ENCODE assay signal across 15 mouse cellular contexts in genomic region chr3:84445838-84446237, GRCm38 (mm10). TPM values are rescaled to one million over a fixed set of nuclear protein-coding genes. Genes with fewer than 3 reads are reported as not detected.
DNase-seq lines count a peak whose midpoint lies in the region; ATAC-seq and TF ChIP-seq lines count a peak whose summit lies in the region.
"Had no signal": no experiment of that assay in that cellular context is flagged by ENCODE, and none has a peak within 500 bp of the region (broad histone marks: within the 10 kb centered on the region; RNA-seq: fewer than 3 reads in every experiment).

No protein-coding gene starts in this region.

- TF ChIP-seq CTCF in ES-Bruce4 (IDR thresholded peaks at IDR 0.05; ENCODE audit: low read depth, low read length), result no peak
- no peak for TF ChIP-seq CTCF in layer of hippocampus, adult 2 months (conservative IDR thresholded peaks at IDR 0.05)

- H3K27me3 ChIP-seq in heart, embryonic 11.5 days (ENCODE audit: control insufficient read depth, insufficient read depth, low read length), result peaks cover 29% of the 10 kb centered on the region
- no peaks in the 10 kb centered on the region for H3K27me3 ChIP-seq in ES-Bruce4 (ENCODE audit: control insufficient read depth, insufficient read depth, low read length, poor library complexity, severe bottlenecking)
- no peaks in the 10 kb centered on the region; the same call in 1 of the 2 replicates for H3K27me3 ChIP-seq in limb, embryonic 12.5 days
- H3K27me3 ChIP-seq: hindbrain, embryonic 15.5 days; limb, embryonic 15.5 days had no signal

- no peak overlapping the region for H3K4me3 ChIP-seq in heart, embryonic 11.5 days (ENCODE audit: low read depth, low read length)
- H3K4me3 ChIP-seq in ES-Bruce4 (ENCODE audit: low read depth, low read length), result peak overlapping the region; percentile 61
- no peak overlapping the region for H3K4me3 ChIP-seq in limb, embryonic 12.5 days (replicated peaks)
- H3K4me3 ChIP-seq in layer of hippocampus, adult 2 months, result no peak overlapping the region
- H3K4me3 ChIP-seq: heart, embryonic 15.5 days; hindbrain, embryonic 15.5 days; limb, embryonic 15.5 days; midbrain, embryonic 13.5 days had no signal

- no peak for ATAC-seq in heart, embryonic 11.5 days (replicated peaks; ENCODE audit: insufficient number of reproducible peaks, low FRiP score, low TSS enrichment)
- no peak for ATAC-seq in limb, embryonic 12.5 days (ENCODE audit: insufficient number of reproducible peaks, insufficient read depth, low FRiP score, low TSS enrichment, low read depth)

- WGBS in heart, embryonic 11.5 days (ENCODE audit: insufficient replicate concordance), result 18% methylated on average over 9 of the region's 9 CpGs
- WGBS in limb, embryonic 12.5 days, result 21% methylated on average over 9 of the region's 9 CpGs

- peaks cover 12% of the 10 kb centered on the region; the same call in 1 of the 2 replicates for H3K4me1 ChIP-seq in heart, embryonic 11.5 days (ENCODE audit: control insufficient read depth, insufficient read depth, low read length)
- H3K4me1 ChIP-seq in ES-Bruce4 (ENCODE audit: control insufficient read depth, insufficient read depth, low read length), result no peaks in the 10 kb centered on the region
- peaks cover 20% of the 10 kb centered on the region for H3K4me1 ChIP-seq in limb, embryonic 12.5 days (replicated peaks)
- H3K4me1 ChIP-seq: hindbrain, embryonic 15.5 days had no signal

- no peaks in the 10 kb centered on the region for H3K36me3 ChIP-seq in heart, embryonic 11.5 days (ENCODE audit: control insufficient read depth, insufficient read depth, low read length)
- no peaks in the 10 kb centered on the region for H3K36me3 ChIP-seq in ES-Bruce4 (ENCODE audit: control insufficient read depth, insufficient read depth, low read length, poor library complexity, severe bottlenecking)
- H3K36me3 ChIP-seq in limb, embryonic 12.5 days, result peaks cover 7% of the 10 kb centered on the region; the same call in 1 of the 2 replicates
- H3K36me3 ChIP-seq: heart, embryonic 15.5 days; limb, embryonic 15.5 days had no signal

- no peaks in the 10 kb centered on the region for H3K9me3 ChIP-seq in heart, embryonic 11.5 days (replicated peaks; ENCODE audit: control insufficient read depth, low read length)
- H3K9me3 ChIP-seq in ES-Bruce4 (replicated peaks; ENCODE audit: control insufficient read depth, insufficient read depth, low read length, poor library complexity, severe bottlenecking), result no peaks in the 10 kb centered on the region
- H3K9me3 ChIP-seq in limb, embryonic 12.5 days, result no peaks in the 10 kb centered on the region
- H3K9me3 ChIP-seq: heart, embryonic 15.5 days; hindbrain, embryonic 15.5 days; limb, embryonic 15.5 days; midbrain, embryonic 13.5 days had no signal

- TF ChIP-seq POLR2A in ES-Bruce4 (IDR thresholded peaks at IDR 0.05; ENCODE audit: insufficient read depth, low read length), result peak; percentile 53

- no peak overlapping the region for H3K9ac ChIP-seq in heart, embryonic 11.5 days (ENCODE audit: low read depth, low read length)
- peak overlapping the region; percentile 28; the same call in 1 of the 2 replicates for H3K9ac ChIP-seq in ES-Bruce4 (ENCODE audit: low read depth, poor library complexity, severe bottlenecking)
- H3K9ac ChIP-seq in limb, embryonic 12.5 days (replicated peaks), result 0 out of 2 replicates have a peak overlapping the region, but pooled peaks have one; percentile 31
- H3K9ac ChIP-seq: heart, embryonic 15.5 days; hindbrain, embryonic 15.5 days; limb, embryonic 15.5 days; midbrain, embryonic 13.5 days had no signal

- no peak overlapping the region for H3K27ac ChIP-seq in heart, embryonic 11.5 days (ENCODE audit: low read depth, low read length)
- H3K27ac ChIP-seq in ES-Bruce4 (ENCODE audit: insufficient read depth, low read length), result no peak overlapping the region
- no peak overlapping the region for H3K27ac ChIP-seq in limb, embryonic 12.5 days
- no peak overlapping the region for H3K27ac ChIP-seq in layer of hippocampus, adult 2 months
- H3K27ac ChIP-seq: heart, embryonic 15.5 days; hindbrain, embryonic 15.5 days; limb, embryonic 15.5 days; midbrain, embryonic 13.5 days had no signal

- H3K4me2 ChIP-seq in heart, embryonic 11.5 days, result peak overlapping the region; percentile 20
- peak overlapping the region; percentile 30 for H3K4me2 ChIP-seq in limb, embryonic 12.5 days
- H3K4me2 ChIP-seq: heart, embryonic 15.5 days; hindbrain, embryonic 15.5 days; limb, embryonic 15.5 days; midbrain, embryonic 13.5 days had no signal

- no peak for DNase-seq in heart, postnatal 36 days
- DNase-seq in embryo, embryonic 10.5 days (ENCODE audit: low spot score), result peak; percentile 61
- DNase-seq in layer of hippocampus, adult 2 months (ENCODE audit: low spot score in 2 of 2), result no peak
- no peak for DNase-seq in layer of hippocampus, adult 18-20 months (ENCODE audit: low spot score in 2 of 2)
- DNase-seq: adrenal gland, adult 8-10 months; kidney, adult 8-10 months; layer of hippocampus, adult 9-11 months; lung, postnatal 14 days had no signal

- 0 out of 2 replicates have a peak, but pooled peaks have one; percentile 13 for TF ChIP-seq EP300 in ES-Bruce4 (IDR thresholded peaks at IDR 0.05; ENCODE audit: insufficient read depth, low read depth, low read length)

- intact Hi-C loops in heart, postnatal 36 days (cut with DNase I), result no loop called here

RNA-seq across cellular contexts. Expression of gene Fhdc1, which starts 34.4 kb away (rescaled TPM):
- 1.4 and 5.0 TPM in 2 replicates for polyA plus RNA-seq in heart, embryonic 11.5 days (2014; fragmentation: Nextera tagmentation; extraction: Ambion mirVana)
- total RNA-seq in heart, postnatal 36 days (2021), result under 1 TPM; 0.58 to 0.87 TPM
- polyA plus RNA-seq in ES-Bruce4 (2011; ENCODE audit: insufficient read depth, insufficient read length, low read depth, missing spikeins), result 1.8 and 3.4 TPM in 2 replicates
- 5.5 and 9.4 TPM in 2 replicates for polyA plus RNA-seq in limb, embryonic 12.5 days (2016; fragmentation: Nextera tagmentation; extraction: Ambion mirVana)
- total RNA-seq in layer of hippocampus, adult 2 months (2021), result 1 to 10 TPM; 1.7 to 2.2 TPM
- total RNA-seq in layer of hippocampus, adult 18-20 months (2021), result 1 to 10 TPM; 2.5 to 3.3 TPM
